Mouse (Mus musculus): Measurements from ENCODE around the gene Tlk2. TPM values are rescaled to one million over a fixed set of nuclear protein-coding genes. Genes with fewer than 3 reads are reported as not detected.

The Tlk2 gene
- total RNA-seq, 4 experiments from 2014 or later, result 50.9 to 60.5 (median 59.1) TPM

- no peak for DNase-seq (ENCODE audit: low spot score in 2 of 2)
These were observed 134.5 kb downstream of the Tlk2 start for GRCm38 (mm10) chr11:105312972-105313632.

GRCm38 (mm10) chr11:105313633-105314014, 135.0 kb downstream of the Tlk2 start:
- no peak for DNase-seq (ENCODE audit: low spot score in 2 of 2)

DNA sequence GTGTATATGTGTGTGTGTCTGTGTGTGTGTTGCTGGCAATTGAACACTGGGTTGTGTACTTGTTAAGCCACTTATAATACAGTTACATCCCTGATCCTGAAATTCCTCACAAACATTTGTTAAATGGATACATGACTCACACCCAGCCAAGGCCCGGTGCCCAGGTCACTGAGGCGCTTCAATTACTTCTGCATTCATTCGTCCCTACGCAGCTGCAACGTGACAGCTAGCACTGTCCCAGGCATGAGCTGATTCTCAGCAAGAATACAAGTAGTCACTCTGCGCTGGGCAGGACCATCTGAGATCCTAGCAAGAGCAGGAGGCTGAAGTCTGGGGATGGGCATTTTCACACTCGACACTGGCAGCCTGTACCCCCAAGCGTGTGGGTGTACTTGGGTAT, 136.7 kb downstream of the Tlk2 start:
- DNase-seq (ENCODE audit: low spot score in 2 of 2), result no peak

GRCm38 (mm10) chr11:105316121-105316520, 137.5 kb downstream of the Tlk2 start:
- DNase-seq (ENCODE audit: low spot score in 2 of 2), result no peak

DNA sequence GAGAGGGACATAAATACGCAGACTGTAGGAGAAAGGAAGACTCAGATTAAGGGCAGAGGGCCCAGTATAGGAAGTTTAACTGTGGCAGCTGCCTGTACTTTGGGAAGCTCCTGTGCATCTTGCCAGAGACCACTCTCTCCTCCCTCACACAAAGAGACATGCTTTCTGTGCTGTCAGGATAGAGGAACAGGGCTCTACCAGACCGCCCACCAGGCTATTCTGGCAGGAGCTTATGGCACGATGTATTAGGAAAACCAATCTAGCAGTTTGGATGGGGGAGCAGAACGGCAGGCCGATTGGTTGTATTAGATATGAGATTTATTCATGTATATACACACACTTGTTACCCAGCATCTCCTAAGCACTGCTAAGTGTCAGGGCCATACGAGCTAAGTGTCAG, 139.2 kb downstream of the Tlk2 start:
- no peak for DNase-seq (ENCODE audit: low spot score in 2 of 2)

DNA sequence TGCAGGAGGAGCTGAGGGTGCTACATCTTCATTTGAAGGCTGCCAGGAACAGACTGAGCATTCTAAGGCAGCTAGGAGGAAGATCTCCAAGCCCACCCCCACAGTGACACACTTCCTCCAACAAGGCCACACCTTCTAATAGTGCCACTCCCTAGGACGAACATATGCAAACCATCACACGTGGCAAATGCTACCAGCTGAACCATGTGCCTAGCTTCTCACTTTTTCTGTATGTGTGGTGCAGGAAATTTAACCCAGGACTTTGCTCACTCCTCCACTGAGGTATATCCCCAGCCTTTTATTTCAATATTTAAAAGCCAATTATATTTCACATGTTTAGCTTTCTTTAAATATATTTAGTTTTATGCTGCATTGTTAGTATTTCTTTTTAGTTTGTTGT, 142.5 kb downstream of the Tlk2 start:
- no peak for DNase-seq (ENCODE audit: low spot score in 2 of 2)

DNA sequence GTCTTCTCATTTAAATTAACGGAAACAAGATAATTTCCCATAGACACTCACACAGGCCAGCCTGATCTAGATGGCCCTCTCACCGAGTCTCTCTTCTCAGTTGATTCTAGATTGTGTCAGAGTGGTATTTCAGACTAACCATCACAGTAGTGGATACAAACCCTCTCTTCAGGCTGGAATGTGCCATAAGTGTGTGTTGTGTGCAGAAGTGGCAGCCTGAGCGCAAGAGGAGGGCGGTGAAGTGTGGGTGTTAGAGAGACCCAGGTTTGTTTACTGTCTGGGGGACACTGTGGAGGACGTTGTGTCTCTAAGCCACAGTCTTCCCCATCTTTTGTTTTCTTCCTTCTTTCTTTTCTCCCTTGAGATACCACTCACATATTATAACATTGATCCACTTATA, 144.9 kb downstream of the Tlk2 start:
- DNase-seq (ENCODE audit: low spot score in 2 of 2), result no peak

DNA sequence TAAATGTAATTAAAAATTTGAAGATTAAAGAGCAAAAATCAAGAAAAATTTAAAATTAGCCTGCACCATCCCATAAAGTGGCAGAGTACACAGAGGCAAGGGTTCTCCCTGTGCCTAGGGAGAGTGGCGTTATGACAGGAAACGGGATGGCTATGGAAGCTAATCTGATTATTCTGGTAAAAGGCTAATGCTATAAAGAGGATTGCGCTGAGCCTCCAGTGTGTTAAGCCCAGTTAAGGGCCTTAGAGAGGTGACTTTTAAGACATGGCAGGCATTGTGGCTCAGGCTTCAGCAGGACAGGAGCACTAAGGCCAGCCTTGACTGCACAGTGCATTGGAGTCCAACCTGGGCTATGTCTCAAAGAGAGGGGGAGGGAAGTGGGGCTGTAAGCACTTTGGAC, 148.5 kb downstream of the Tlk2 start:
- DNase-seq (ENCODE audit: low spot score in 2 of 2), result no peak

DNA sequence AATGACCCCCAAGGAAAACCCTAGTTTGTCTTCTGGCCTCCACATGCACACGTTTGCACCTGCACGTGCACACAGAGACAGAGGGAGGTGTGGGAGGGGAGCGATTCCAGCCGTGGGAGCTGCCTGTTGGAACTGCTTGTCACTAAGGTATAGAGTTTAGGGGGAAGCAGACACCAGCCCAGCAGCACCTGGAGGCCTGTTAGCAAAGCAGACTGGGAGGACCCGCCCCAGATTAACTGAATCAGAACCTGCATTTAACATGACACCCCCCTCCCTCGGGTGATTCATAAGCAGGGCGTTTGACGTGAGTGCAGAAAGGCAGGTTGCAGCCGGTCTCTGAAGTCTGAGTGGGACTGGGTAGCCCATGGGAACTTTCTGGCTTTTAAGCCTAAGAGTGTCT, 151.4 kb downstream of the Tlk2 start:
- no peak for DNase-seq (ENCODE audit: low spot score in 2 of 2)

DNA sequence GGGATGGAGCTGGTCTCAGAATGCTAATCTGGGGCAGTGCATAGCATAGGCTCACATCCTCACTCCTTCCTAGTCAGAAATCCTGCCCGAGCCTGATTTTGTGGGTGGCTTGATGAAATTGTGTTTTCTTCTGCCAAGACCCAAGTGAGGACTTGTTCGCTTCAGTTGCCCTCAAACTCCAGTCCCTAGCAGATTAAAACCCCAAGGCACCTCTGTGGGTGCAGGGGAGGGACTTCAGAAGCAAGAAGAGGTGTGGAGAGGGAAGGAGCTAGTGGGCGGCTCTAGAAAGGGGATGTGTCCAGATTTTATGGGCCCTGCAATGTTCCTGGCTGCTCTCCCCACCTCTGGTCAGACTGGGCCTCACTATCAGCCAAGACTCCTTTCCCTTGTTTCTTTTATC, 152.5 kb downstream of the Tlk2 start:
- DNase-seq (ENCODE audit: low spot score in 2 of 2), result no peak

DNA sequence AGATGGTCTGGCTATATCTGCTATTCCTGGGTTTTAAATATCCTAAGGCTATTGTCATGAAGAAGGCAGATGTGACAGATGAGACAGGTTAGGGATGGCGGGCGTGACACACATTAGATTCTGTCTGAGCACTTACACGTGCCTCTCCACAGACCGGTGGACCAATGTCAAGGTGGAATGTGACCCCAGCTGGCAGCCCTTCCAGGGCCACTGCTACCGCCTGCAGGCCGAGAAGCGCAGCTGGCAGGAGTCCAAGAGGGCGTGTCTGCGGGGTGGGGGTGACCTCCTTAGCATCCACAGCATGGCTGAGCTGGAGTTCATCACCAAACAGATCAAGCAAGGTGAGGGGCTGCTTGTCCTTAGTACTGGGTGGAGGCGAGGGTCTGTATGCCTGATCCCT, 153.1 kb downstream of the Tlk2 start:
- no peak for DNase-seq (ENCODE audit: low spot score in 2 of 2)

GRCm38 (mm10) chr11:105332468-105332867, 153.9 kb downstream of the Tlk2 start:
- DNase-seq (ENCODE audit: low spot score in 2 of 2), result peak in 1 of 2 experiments; percentile 63

Other genes starting within 250 kb of the Tlk2 start
- gene Efcab3, start 115.2 kb upstream of the Tlk2 start, total RNA-seq (2022), result under 1 TPM; 0.56 to 0.70 (median 0.66) TPM
- gene Mettl2, start 52.4 kb upstream of the Tlk2 start, total RNA-seq (2022), result 10 to 100 TPM; 16.1 to 20.9 (median 18.3) TPM
- gene Gm10842, start 31.9 kb upstream of the Tlk2 start, total RNA-seq (2022), result not detected
- gene Mrc2, start 113.8 kb downstream of the Tlk2 start, total RNA-seq (2022), result 10 to 100 TPM in 1 of 4 experiments, 1 to 10 TPM in 3; 8.1 to 13.8 (median 9.4) TPM